In genomic region chr2:101648361-101648760, GRCm38 (mm10) we compare ENCODE assay signal across 31 mouse cellular contexts. TPM values are rescaled to one million over a fixed set of nuclear protein-coding genes. Genes with fewer than 3 reads are reported as not detected.
DNase-seq lines count a peak whose midpoint lies in the region; ATAC-seq and TF ChIP-seq lines count a peak whose summit lies in the region.
"Had no signal": no experiment of that assay in that cellular context is flagged by ENCODE, and none has a peak within 500 bp of the region (broad histone marks: within the 10 kb centered on the region; RNA-seq: fewer than 3 reads in every experiment).

No protein-coding gene starts in this region.

- no peak overlapping the region for H3K4me2 ChIP-seq in heart, postnatal 0 days (ENCODE audit: low read depth, low read length)
- peak overlapping the region; percentile 34; the same call in 1 of the 2 replicates for H3K4me2 ChIP-seq in limb, embryonic 13.5 days (replicated peaks)
- H3K4me2 ChIP-seq: forebrain, embryonic 15.5 days; hindbrain, embryonic 15.5 days; intestine, embryonic 15.5 days; liver, embryonic 11.5 days; midbrain, embryonic 12.5 days; neural tube, embryonic 13.5 days had no signal

- H3K9ac ChIP-seq in heart, postnatal 0 days (replicated peaks; ENCODE audit: low read depth, low read length), result no peak overlapping the region
- H3K9ac ChIP-seq in limb, embryonic 13.5 days, result no peak overlapping the region
- H3K9ac ChIP-seq: forebrain, embryonic 15.5 days; hindbrain, embryonic 15.5 days; intestine, embryonic 15.5 days; midbrain, embryonic 12.5 days; neural tube, embryonic 13.5 days had no signal

- peak overlapping the region; percentile 29; the same call in 1 of the 2 replicates for H3K4me3 ChIP-seq in heart, postnatal 0 days (ENCODE audit: low read depth, low read length)
- H3K4me3 ChIP-seq in limb, embryonic 13.5 days, result no peak overlapping the region
- H3K4me3 ChIP-seq: forebrain, embryonic 10.5 days; forebrain, embryonic 15.5 days; heart, adult 2 months; hindbrain, embryonic 10.5 days; hindbrain, embryonic 15.5 days; intestine, embryonic 15.5 days; midbrain, embryonic 12.5 days; neural tube, embryonic 13.5 days had no signal

- TF ChIP-seq EP300 in heart, postnatal 0 days (IDR thresholded peaks at IDR 0.05; ENCODE audit: low read depth), result no peak

- no peak overlapping the region for H3K27ac ChIP-seq in heart, postnatal 0 days (ENCODE audit: low read depth)
- H3K27ac ChIP-seq in limb, embryonic 13.5 days, result 0 out of 2 replicates have a peak overlapping the region, but pooled peaks have one; percentile 10
- H3K27ac ChIP-seq: forebrain, embryonic 10.5 days; forebrain, embryonic 15.5 days; heart, adult 2 months; hindbrain, embryonic 10.5 days; hindbrain, embryonic 15.5 days; intestine, embryonic 15.5 days; kidney, postnatal 0 days; midbrain, embryonic 12.5 days had no signal

- no peaks in the 10 kb centered on the region for H3K4me1 ChIP-seq in heart, postnatal 0 days (ENCODE audit: control insufficient read depth, insufficient read depth)
- H3K4me1 ChIP-seq in limb, embryonic 13.5 days, result peaks cover 25% of the 10 kb centered on the region
- H3K4me1 ChIP-seq: intestine, embryonic 15.5 days had no signal

- ATAC-seq in heart, postnatal 0 days (ENCODE audit: insufficient read depth, low read depth), result no peak
- ATAC-seq in limb, embryonic 13.5 days (ENCODE audit: low FRiP score, low read depth), result no peak
- ATAC-seq: forebrain, embryonic 15.5 days; intestine, embryonic 15.5 days had no signal

- peak; percentile 45 for DNase-seq in cerebellum, adult 9-11 months
- DNase-seq in cerebellum, postnatal 10 days, result no peak
- DNase-seq in heart, postnatal 0 days (ENCODE audit: low spot score), result no peak
- no peak for DNase-seq in heart, postnatal 4 days
- peak; percentile 51 for DNase-seq in thymus, postnatal 25 days
- DNase-seq in thymus, postnatal 0 days (ENCODE audit: low spot score), result no peak
- DNase-seq in urinary bladder, adult 2 months (ENCODE audit: low spot score), result no peak
- DNase-seq: adrenal gland, postnatal 14 days; gastrocnemius, postnatal 25 days; heart, adult 2 months; kidney, adult 2 months; kidney, postnatal 4 days; layer of hippocampus, postnatal 36 days; left cerebral cortex, postnatal 4 days; lung, postnatal 36 days had no signal

- no peaks in the 10 kb centered on the region for H3K9me3 ChIP-seq in heart, postnatal 0 days (replicated peaks; ENCODE audit: control insufficient read depth, low read length)
- no peaks in the 10 kb centered on the region for H3K9me3 ChIP-seq in limb, embryonic 13.5 days
- H3K9me3 ChIP-seq: forebrain, embryonic 10.5 days; forebrain, embryonic 15.5 days; hindbrain, embryonic 10.5 days; hindbrain, embryonic 15.5 days; intestine, embryonic 15.5 days; midbrain, embryonic 12.5 days; neural tube, embryonic 13.5 days had no signal

- TF ChIP-seq CTCF in heart, postnatal 0 days (IDR thresholded peaks at IDR 0.05; ENCODE audit: low read depth), result no peak

- 66% methylated on average over 2 of the region's 2 CpGs for WGBS in heart, postnatal 0 days
- WGBS in limb, embryonic 13.5 days, result 64% methylated on average over 2 of the region's 2 CpGs

- H3K27me3 ChIP-seq in heart, postnatal 0 days (ENCODE audit: control insufficient read depth, insufficient read depth, low read length), result no peaks in the 10 kb centered on the region; the same call in 1 of the 2 replicates
- H3K27me3 ChIP-seq in limb, embryonic 13.5 days, result no peaks in the 10 kb centered on the region
- H3K27me3 ChIP-seq: forebrain, embryonic 15.5 days; intestine, embryonic 15.5 days had no signal

- no peaks in the 10 kb centered on the region; the same call in 1 of the 2 replicates for H3K36me3 ChIP-seq in heart, postnatal 0 days (replicated peaks; ENCODE audit: control insufficient read depth, insufficient read depth, low read length)
- no peaks in the 10 kb centered on the region for H3K36me3 ChIP-seq in limb, embryonic 13.5 days
- H3K36me3 ChIP-seq: forebrain, embryonic 10.5 days; forebrain, embryonic 15.5 days; hindbrain, embryonic 10.5 days; hindbrain, embryonic 15.5 days; intestine, embryonic 15.5 days; midbrain, embryonic 12.5 days; neural tube, embryonic 13.5 days had no signal

RNA-seq across cellular contexts. Expression of gene Rag1, which starts 0.9 kb away (rescaled TPM):
- total RNA-seq in heart, postnatal 0 days (2014; rRNA removed; ENCODE audit: low replicate concordance), result 0.04 and 12.3 TPM in 2 replicates
- polyA plus RNA-seq in heart, postnatal 0 days (2015; fragmentation: Nextera tagmentation; extraction: Ambion mirVana), result 0.01 and 0.03 TPM in 2 replicates
- total RNA-seq in heart, postnatal 4 days (2021), result under 1 TPM; 0.09 to 0.41 TPM
- 319 and 337 TPM in 2 replicates for polyA plus RNA-seq in thymus, postnatal 0 days (2015; fragmentation: Nextera tagmentation; extraction: Ambion mirVana)
- polyA plus RNA-seq in limb, embryonic 13.5 days (2015; fragmentation: Nextera tagmentation; extraction: Ambion mirVana), result 0.17 and 0.19 TPM in 2 replicates
- polyA plus RNA-seq in urinary bladder, adult 2 months (2012; rRNA removed), result not detected in 2 replicates
- total RNA-seq: gastrocnemius, adult 18-20 months had no signal
- polyA plus RNA-seq: forebrain, embryonic 10.5 days; heart, embryonic 14.5 days; kidney, adult 2 months had no signal

RNA-seq across cellular contexts. Expression of gene B230118H07Rik, which starts 1.0 kb away (rescaled TPM):
- 17.3 and 24.3 TPM in 2 replicates for total RNA-seq in heart, postnatal 0 days (2014; rRNA removed; ENCODE audit: low replicate concordance)
- 85.5 and 92.1 TPM in 2 replicates for polyA plus RNA-seq in heart, postnatal 0 days (2015; fragmentation: Nextera tagmentation; extraction: Ambion mirVana)
- 10 to 100 TPM; 44.8 to 48.7 TPM for total RNA-seq in heart, postnatal 4 days (2021)
- 109 and 145 TPM in 2 replicates for polyA plus RNA-seq in thymus, postnatal 0 days (2015; fragmentation: Nextera tagmentation; extraction: Ambion mirVana)
- polyA plus RNA-seq in limb, embryonic 13.5 days (2015; fragmentation: Nextera tagmentation; extraction: Ambion mirVana), result 61.4 and 63.0 TPM in 2 replicates
- 44.8 and 54.1 TPM in 2 replicates for polyA plus RNA-seq in urinary bladder, adult 2 months (2012; rRNA removed)

RNA-seq across cellular contexts. Expression of gene Rag2, which starts 23.8 kb away (rescaled TPM):
- 0.08 TPM in 1 of 2 replicates, not detected in the other for total RNA-seq in heart, postnatal 0 days (2014; rRNA removed; ENCODE audit: low replicate concordance)
- not detected in 2 replicates for polyA plus RNA-seq in heart, postnatal 0 days (2015; fragmentation: Nextera tagmentation; extraction: Ambion mirVana)
- not detected for total RNA-seq in heart, postnatal 4 days (2021)
- 116 and 143 TPM in 2 replicates for polyA plus RNA-seq in thymus, postnatal 0 days (2015; fragmentation: Nextera tagmentation; extraction: Ambion mirVana)
- polyA plus RNA-seq in limb, embryonic 13.5 days (2015; fragmentation: Nextera tagmentation; extraction: Ambion mirVana), result not detected in 2 replicates
- 0.04 and 0.06 TPM in 2 replicates for polyA plus RNA-seq in urinary bladder, adult 2 months (2012; rRNA removed)
- total RNA-seq: gastrocnemius, adult 18-20 months; gastrocnemius, postnatal 25 days; heart, adult 2 months; layer of hippocampus, postnatal 36 days; left cerebral cortex, postnatal 4 days; megakaryocyte, adult 5-6 weeks; MEL had no signal
- polyA plus RNA-seq: cortical plate, adult 2 months; forebrain, embryonic 10.5 days; forebrain, embryonic 15.5 days; frontal cortex, adult 2 months; heart, adult 2 months; heart, embryonic 14.5 days; hindbrain, embryonic 10.5 days; hindbrain, embryonic 15.5 days; kidney, adult 2 months; kidney, postnatal 0 days; midbrain, embryonic 12.5 days had no signal

RNA-seq across cellular contexts. Expression of gene Traf6, which starts 29.9 kb away (rescaled TPM):
- 13.9 and 24.2 TPM in 2 replicates for total RNA-seq in heart, postnatal 0 days (2014; rRNA removed; ENCODE audit: low replicate concordance)
- polyA plus RNA-seq in heart, postnatal 0 days (2015; fragmentation: Nextera tagmentation; extraction: Ambion mirVana), result 2.8 and 3.3 TPM in 2 replicates
- 10 to 100 TPM; 14.3 to 15.0 TPM for total RNA-seq in heart, postnatal 4 days (2021)
- 13.5 and 15.0 TPM in 2 replicates for polyA plus RNA-seq in thymus, postnatal 0 days (2015; fragmentation: Nextera tagmentation; extraction: Ambion mirVana)
- polyA plus RNA-seq in limb, embryonic 13.5 days (2015; fragmentation: Nextera tagmentation; extraction: Ambion mirVana), result 8.0 and 9.3 TPM in 2 replicates
- polyA plus RNA-seq in urinary bladder, adult 2 months (2012; rRNA removed), result 11.5 and 12.0 TPM in 2 replicates

Comparison
In these comparisons a context has a peak if more than half of its experiments do, and no peak if none do; other contexts are left out.
1. DNase-seq: peak in cerebellum, adult 9-11 months (single experiment) and thymus, postnatal 25 days (single experiment); none in cerebellum, postnatal 10 days (0 of 2), heart, postnatal 0 days (single experiment), heart, postnatal 4 days (single experiment), thymus, postnatal 0 days (single experiment) and urinary bladder, adult 2 months (single experiment).
2. RNA of gene Rag1, which starts 0.9 kb away (polyA plus RNA-seq): 319 to 337 TPM in thymus, postnatal 0 days; 0.17 to 0.19 TPM in limb, embryonic 13.5 days, 0.01 to 0.03 TPM in heart, postnatal 0 days and not detected in urinary bladder, adult 2 months; every median in the first group is over 100 times any median in the second.
3. RNA of gene Rag2, which starts 23.8 kb away (polyA plus RNA-seq): 116 to 143 TPM in thymus, postnatal 0 days; 0.04 to 0.06 TPM in urinary bladder, adult 2 months, not detected in limb, embryonic 13.5 days and not detected in heart, postnatal 0 days; every median in the first group is over 100 times any median in the second.